Mouse (Mus musculus) E14TG2a.4 (cell line): ENCODE data around the gene Vsig8.

Source experiments
- H3K27me3 ChIP-seq: 2 replicates; pipeline ENCODE4 v1.6.1; 2014; ENCODE audit warnings: low read length, control low read depth; ENCODE audit not compliant: insufficient read depth
- H3K36me3 ChIP-seq: 2 replicates; pipeline ENCODE4 v1.6.1; 2014; ENCODE audit warnings: low read length, control low read depth; ENCODE audit not compliant: insufficient read depth
- H3K4me1 ChIP-seq: replicated peaks from 2 replicates; pipeline ENCODE4 v1.6.1; 2014; ENCODE audit warnings: low read depth, low read length, control low read depth
- H3K4me3 ChIP-seq: replicated peaks from 2 replicates; pipeline ENCODE4 v1.5.1; 2014; ENCODE audit warnings: mild to moderate bottlenecking, low read length
- H3K9me3 ChIP-seq: 2 replicates; pipeline ENCODE4 v1.6.1; 2014; ENCODE audit warnings: low read length, control low read depth
- CTCF ChIP-seq: conservative IDR thresholded peaks from 2 replicates; pipeline ENCODE4 v1.5.1; 2014; ENCODE audit warnings: low read length
- NANOG ChIP-seq: IDR thresholded peaks from 2 replicates; pipeline ENCODE4 v1.6.1; 2014; ENCODE audit warnings: borderline replicate concordance, low read length, mixed read lengths
- POU5F1 ChIP-seq: IDR thresholded peaks from 2 replicates; pipeline ENCODE4 v1.6.1; 2014; ENCODE audit warnings: low read length, borderline replicate concordance

The Vsig8 gene

GRCm38 (mm10) chr1:172555638-172556037, at the start of gene Vsig8:
TSS of gene Vsig8 (plus strand) at chr1:172555938.
- Histone ChIP-seq H3K4me1 (peaks cover 27% of the 10 kb centered on the region), H3K27me3 (peaks cover 80% of the 10 kb centered on the region), H3K9me3 (peaks cover 7% of the 10 kb centered on the region; the same call in 1 of the 2 replicates), H3K36me3 (no peaks in the 10 kb centered on the region), H3K4me3 (peak within 1 kb of the TSS; percentile 7; the same call in 1 of the 2 replicates)
- TF ChIP-seq CTCF (no peak), POU5F1 (no peak), NANOG (no peak)

GRCm38 (mm10) chr1:172507001-172507400, 48.7 kb upstream of the Vsig8 start:
- no peaks in the 10 kb centered on the region for H3K9me3 ChIP-seq
- peaks cover 68% of the 10 kb centered on the region for H3K4me1 ChIP-seq
- TF ChIP-seq NANOG, result no peak
- no peak for TF ChIP-seq CTCF
- no peak for TF ChIP-seq POU5F1
- no peak overlapping the region for H3K4me3 ChIP-seq
- H3K36me3 ChIP-seq, result peaks cover 41% of the 10 kb centered on the region
- H3K27me3 ChIP-seq, result peaks cover 4% of the 10 kb centered on the region; the same call in 1 of the 2 replicates

DNA sequence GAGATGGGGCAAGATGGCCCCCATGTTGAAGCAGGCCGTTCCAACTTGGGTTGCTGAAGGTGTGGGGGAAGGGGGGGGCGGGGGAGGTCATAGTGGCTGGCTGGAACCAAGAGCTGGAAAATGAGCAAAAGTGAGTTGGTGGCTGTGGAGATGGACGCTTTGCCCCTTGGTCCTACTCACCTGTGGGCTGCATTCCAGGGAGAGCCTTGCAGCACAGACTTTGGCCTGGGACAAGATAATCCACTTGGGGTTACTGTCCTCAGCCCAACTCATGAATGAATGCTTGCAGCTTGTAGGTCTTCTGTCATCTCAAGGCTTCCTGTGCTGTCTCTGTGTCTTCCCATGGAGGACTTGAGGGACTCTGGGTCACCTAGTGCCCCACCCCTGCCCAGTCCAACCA, 48.0 kb upstream of the Vsig8 start:
- Histone ChIP-seq H3K27me3 (peaks cover 4% of the 10 kb centered on the region; the same call in 1 of the 2 replicates), H3K4me3 (no peak overlapping the region), H3K4me1 (peaks cover 68% of the 10 kb centered on the region), H3K36me3 (peaks cover 41% of the 10 kb centered on the region), H3K9me3 (no peaks in the 10 kb centered on the region)
- TF ChIP-seq NANOG, result no peak
- no peak for TF ChIP-seq POU5F1
- TF ChIP-seq CTCF, result no peak

- Histone ChIP-seq H3K4me1 (peaks cover 68% of the 10 kb centered on the region), H3K36me3 (peaks cover 41% of the 10 kb centered on the region), H3K9me3 (no peaks in the 10 kb centered on the region), H3K27me3 (peaks cover 4% of the 10 kb centered on the region; the same call in 1 of the 2 replicates), H3K4me3 (no peak overlapping the region)
- TF ChIP-seq NANOG, result no peak
These were observed 47.6 kb upstream of the Vsig8 start for GRCm38 (mm10) chr1:172508172-172508571.

- Histone ChIP-seq H3K36me3 (peaks cover 41% of the 10 kb centered on the region), H3K9me3 (no peaks in the 10 kb centered on the region), H3K4me3 (no peak overlapping the region), H3K4me1 (peaks cover 69% of the 10 kb centered on the region), H3K27me3 (peaks cover 4% of the 10 kb centered on the region; the same call in 1 of the 2 replicates)
- no peak for TF ChIP-seq NANOG
- TF ChIP-seq CTCF, result no peak
- TF ChIP-seq POU5F1, result no peak
These were observed 46.5 kb upstream of the Vsig8 start for GRCm38 (mm10) chr1:172509235-172509634.

GRCm38 (mm10) chr1:172509983-172510382, 45.8 kb upstream of the Vsig8 start:
- Histone ChIP-seq H3K4me1 (peaks cover 69% of the 10 kb centered on the region), H3K4me3 (no peak overlapping the region), H3K9me3 (no peaks in the 10 kb centered on the region), H3K27me3 (peaks cover 4% of the 10 kb centered on the region; the same call in 1 of the 2 replicates), H3K36me3 (peaks cover 38% of the 10 kb centered on the region)
- TF ChIP-seq NANOG (no peak), CTCF (no peak), POU5F1 (no peak)

DNA sequence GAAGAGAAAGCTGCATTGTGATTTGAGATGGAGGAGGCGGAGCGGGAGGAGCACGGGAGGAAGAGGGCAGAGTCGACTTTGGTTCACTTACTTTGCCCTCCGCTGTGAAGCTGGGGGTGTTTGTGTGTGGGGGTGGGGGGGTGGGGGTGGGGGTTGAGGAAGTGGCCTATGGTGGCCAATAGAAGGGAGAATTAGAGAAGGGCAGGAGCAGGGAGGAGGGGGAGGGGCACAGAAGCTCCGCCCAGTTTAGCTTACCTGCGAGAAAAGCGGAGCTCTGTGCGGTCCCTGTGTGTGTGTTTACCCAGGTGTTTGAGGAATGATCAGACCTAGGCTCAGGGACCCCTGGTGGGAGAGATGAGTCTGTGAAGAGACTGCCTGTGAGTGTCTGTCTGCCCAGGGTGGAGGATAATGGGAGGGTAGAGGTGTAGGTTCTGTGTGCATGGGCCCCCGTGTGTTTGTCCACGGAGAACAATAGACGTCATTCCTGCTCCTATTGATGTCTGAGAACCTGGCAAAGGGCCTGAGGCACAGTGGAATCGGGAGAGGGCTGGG, 45.2 kb upstream of the Vsig8 start:
- peak overlapping the region; percentile 57 for H3K4me3 ChIP-seq
- H3K9me3 ChIP-seq, result no peaks in the 10 kb centered on the region
- peaks cover 33% of the 10 kb centered on the region for H3K36me3 ChIP-seq
- H3K27me3 ChIP-seq, result peaks cover 2% of the 10 kb centered on the region; the same call in 1 of the 2 replicates
- no peak for TF ChIP-seq POU5F1
- TF ChIP-seq NANOG, result no peak
- TF ChIP-seq CTCF, result no peak
- peaks cover 69% of the 10 kb centered on the region for H3K4me1 ChIP-seq

GRCm38 (mm10) chr1:172512962-172513361, 42.8 kb upstream of the Vsig8 start:
- TF ChIP-seq NANOG (no peak), CTCF (no peak)
- Histone ChIP-seq H3K4me3 (peak overlapping the region; percentile 26; the same call in 1 of the 2 replicates), H3K4me1 (peaks cover 71% of the 10 kb centered on the region), H3K27me3 (no peaks in the 10 kb centered on the region), H3K9me3 (peaks cover 6% of the 10 kb centered on the region), H3K36me3 (peaks cover 8% of the 10 kb centered on the region)

DNA sequence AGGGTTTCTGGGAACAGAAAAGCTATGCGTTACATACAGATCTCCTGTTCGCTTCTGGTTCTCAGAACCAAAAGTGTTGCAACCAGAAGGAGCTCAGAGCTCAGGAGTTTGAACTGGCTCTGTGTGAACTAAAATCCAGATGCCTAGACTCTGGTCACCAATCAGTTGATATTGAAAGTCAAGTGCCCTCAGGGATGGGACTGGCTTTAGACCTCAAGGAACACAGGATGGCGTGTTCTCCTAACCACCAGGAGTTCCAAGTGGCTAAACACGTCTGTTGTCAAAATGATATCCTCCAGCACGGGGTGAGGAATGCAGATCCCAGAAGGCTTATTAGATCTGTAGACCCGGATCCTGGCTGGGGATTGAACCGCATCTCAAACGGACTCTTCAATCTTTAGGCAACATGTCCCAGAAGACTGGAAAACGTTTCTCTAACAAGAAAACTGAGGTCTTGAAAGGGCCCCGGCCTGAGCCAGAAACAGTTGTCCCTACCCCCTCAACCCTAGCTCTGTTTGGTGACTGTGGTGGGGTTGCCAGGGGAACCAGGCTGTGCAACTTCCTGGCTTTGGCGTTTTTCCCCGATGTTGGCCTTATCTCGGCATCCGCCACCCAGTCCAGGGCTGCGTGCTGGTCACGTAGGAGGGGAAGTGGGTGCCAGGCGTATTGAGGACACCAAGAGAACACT, 42.1 kb upstream of the Vsig8 start:
- H3K27me3 ChIP-seq, result no peaks in the 10 kb centered on the region
- peaks cover 73% of the 10 kb centered on the region for H3K4me1 ChIP-seq
- TF ChIP-seq CTCF, result no peak
- no peak for TF ChIP-seq POU5F1
- no peak for TF ChIP-seq NANOG
- peak overlapping the region; percentile 26; the same call in 1 of the 2 replicates for H3K4me3 ChIP-seq
- H3K9me3 ChIP-seq, result peaks cover 6% of the 10 kb centered on the region
- peaks cover 2% of the 10 kb centered on the region; the same call in 1 of the 2 replicates for H3K36me3 ChIP-seq
